Mouse (Mus musculus) thymus, adult 2 months (tissue): ENCODE results near the gene Rasgrp4. TPM values are rescaled to one million over a fixed set of nuclear protein-coding genes. Genes with fewer than 3 reads are reported as not detected.
"Not testable (repeated sequence)": the region's sequence is repeated elsewhere in the genome, so short reads cannot be mapped to it uniquely, and the experiment has no call there.

Experiments
- DNase-seq: peaks from one replicate; pipeline ENCODE4 v3.0.0; 2021
- H3K27ac ChIP-seq: fragments of 200-500 bp; 2 replicates; pipeline ENCODE4 v1.5.1; 2012; ENCODE audit warnings: low read length, control low read depth; ENCODE audit not compliant: control insufficient read depth, insufficient read depth
- H3K27me3 ChIP-seq: fragments of 200-500 bp; 2 replicates; pipeline ENCODE4 v1.6.1; 2012; ENCODE audit warnings: mild to moderate bottlenecking, low read length, moderate library complexity, mixed read lengths; ENCODE audit not compliant: control insufficient read depth, insufficient read depth
- H3K36me3 ChIP-seq: fragments of 200-500 bp; 2 replicates; pipeline ENCODE4 v1.6.1; 2012; ENCODE audit warnings: mild to moderate bottlenecking, low read length, moderate library complexity; ENCODE audit not compliant: control insufficient read depth, insufficient read depth
- H3K4me1 ChIP-seq: fragments of 200-500 bp; replicated peaks from 2 replicates; pipeline ENCODE4 v1.6.1; 2012; ENCODE audit warnings: low read length; ENCODE audit not compliant: control insufficient read depth, insufficient read depth
- H3K4me3 ChIP-seq: fragments of 200-500 bp; 2 replicates; pipeline ENCODE4 v1.5.1; 2012; ENCODE audit warnings: mild to moderate bottlenecking, low read length, control low read depth, moderate library complexity; ENCODE audit not compliant: control insufficient read depth, insufficient read depth
- CTCF ChIP-seq: fragments of 200-500 bp; IDR thresholded peaks from 2 replicates; pipeline ENCODE4 v1.5.1; 2012; ENCODE audit warnings: mild to moderate bottlenecking, control low read depth, low read length, moderate library complexity, borderline replicate concordance; ENCODE audit not compliant: control insufficient read depth, poor library complexity, insufficient read depth; ENCODE audit errors: extremely low read depth
- POLR2A ChIP-seq: fragments of 200-500 bp; IDR thresholded peaks from 2 replicates; pipeline ENCODE4 v1.6.1; 2012; ENCODE audit warnings: mild to moderate bottlenecking, low read length, control low read depth, moderate library complexity; ENCODE audit not compliant: control insufficient read depth, poor library complexity, insufficient read depth; ENCODE audit errors: extremely low read depth
- WGBS: fragments of 180-500 bp; shearing (Covaris S2); methylation state at CpG from one replicate; pipeline ENCODE4 v1.1.7; 2018; 5-methylcytosine and 5-hydroxymethylcytosine counted together
- polyA plus RNA-seq: library from polyadenylated mRNA; depleted of rRNA; stranded (reverse); fragments of >200 nt; gene quantifications from 2 replicates; pipeline ENCODE4 v1.2.3, GENCODE M21; 2012

Rasgrp4 gene
- polyA plus RNA-seq, 1 experiment: 44.9 TPM

DNA sequence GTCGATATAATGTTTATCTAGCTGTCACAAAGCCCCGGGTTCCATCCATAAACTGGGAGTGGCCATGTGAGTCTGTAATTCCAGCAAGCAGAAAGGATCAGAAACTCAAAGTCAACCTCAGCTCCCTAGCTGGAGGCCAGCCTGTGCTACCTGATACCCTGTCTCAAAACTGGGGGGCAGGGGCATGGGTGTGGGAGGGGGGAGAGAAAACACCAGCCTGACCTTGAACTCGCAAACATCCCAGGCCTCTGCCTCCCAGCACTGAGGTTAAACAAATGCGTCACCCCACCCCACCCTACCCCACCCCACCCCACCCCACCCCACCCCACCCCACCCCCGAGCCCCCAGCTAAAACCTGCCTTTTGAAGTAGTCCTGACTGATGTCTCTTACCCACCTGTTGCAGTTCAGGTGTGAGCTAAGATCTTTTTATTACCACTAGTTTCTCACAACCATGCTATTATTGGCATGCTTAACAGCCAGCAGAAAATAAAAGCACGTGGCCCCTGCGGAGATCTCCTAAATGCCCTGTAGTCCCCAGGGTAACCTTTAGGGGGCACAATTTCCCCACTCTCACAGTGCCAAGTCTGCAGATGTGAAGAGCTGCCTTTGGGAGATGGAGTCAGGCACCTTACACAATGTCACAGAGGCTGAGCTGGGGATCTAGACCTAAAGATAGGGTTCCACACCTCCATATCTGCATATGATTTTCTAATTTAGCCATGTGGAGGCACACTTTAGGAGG, 8.3 kb upstream of the Rasgrp4 start:
- Histone ChIP-seq H3K27ac (no peak overlapping the region), H3K27me3 (no peaks in the 10 kb centered on the region), H3K36me3 (no peaks in the 10 kb centered on the region), H3K4me1 (peaks cover 7% of the 10 kb centered on the region), H3K4me3 (no peak overlapping the region)
- 36% methylated on average over 7 of the region's 7 CpGs for WGBS
- peak; percentile 56; the same call in 1 of the 2 replicates for TF ChIP-seq CTCF
- no peak for TF ChIP-seq POLR2A
- peak; percentile 87 for DNase-seq

DNA sequence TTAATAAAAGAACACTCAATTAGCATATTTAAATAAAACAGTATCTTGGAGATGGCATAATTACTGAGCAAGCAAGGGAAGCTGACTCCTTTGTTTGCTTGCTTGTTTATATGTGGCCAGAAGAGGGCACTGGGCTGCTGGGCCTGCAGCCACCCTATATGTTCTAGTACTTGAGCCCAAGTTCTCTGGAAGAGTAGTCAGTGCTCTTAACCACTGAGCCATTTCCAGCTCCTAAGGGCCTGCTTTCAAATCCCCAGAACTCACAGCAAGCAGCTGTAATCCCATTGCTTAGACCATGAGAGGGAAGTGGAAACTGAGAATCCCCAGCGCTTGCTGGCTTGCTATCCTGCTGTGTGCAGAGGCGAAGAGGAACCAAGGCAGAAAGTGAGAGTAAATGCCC, 5.9 kb upstream of the Rasgrp4 start:
- peak; percentile 55 for DNase-seq
- H3K4me1 ChIP-seq: peaks cover 7% of the 10 kb centered on the region
- no peak overlapping the region for H3K27ac ChIP-seq
- H3K4me3 ChIP-seq: no peak overlapping the region
- 86% methylated on average over 2 of the region's 2 CpGs for WGBS
- no peaks in the 10 kb centered on the region for H3K27me3 ChIP-seq
- TF ChIP-seq CTCF (no peak), POLR2A (no peak)
- H3K36me3 ChIP-seq: no peaks in the 10 kb centered on the region

DNA sequence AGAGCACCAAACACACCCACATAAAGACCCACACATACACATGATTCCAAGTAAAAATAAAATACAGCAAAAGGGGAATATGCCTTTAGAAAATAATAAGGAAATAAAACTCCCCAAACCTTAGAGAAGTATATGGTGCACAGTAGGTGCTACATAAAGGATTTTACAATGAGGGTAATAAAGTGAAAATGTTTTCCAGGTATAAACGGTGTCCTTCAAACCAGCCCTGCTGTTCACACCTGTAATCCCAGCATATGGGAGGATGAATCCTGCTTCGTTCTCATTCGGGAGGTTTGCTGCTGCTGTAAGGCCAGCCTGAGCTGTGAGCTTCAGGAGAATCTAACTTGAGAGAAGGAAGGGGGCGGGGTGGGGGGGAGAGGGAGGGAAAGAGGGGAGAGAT, 421 bp upstream of the Rasgrp4 start:
- Histone ChIP-seq H3K4me1 (peaks cover 23% of the 10 kb centered on the region), H3K36me3 (no peaks in the 10 kb centered on the region), H3K27ac (no peak overlapping the region), H3K27me3 (no peaks in the 10 kb centered on the region), H3K4me3 (peak overlapping the region; percentile 21; the same call in 1 of the 2 replicates)
- DNase-seq: no peak
- 0% methylated on average over 4 of the region's 4 CpGs for WGBS
- TF ChIP-seq POLR2A (no peak), CTCF (no peak)

DNA sequence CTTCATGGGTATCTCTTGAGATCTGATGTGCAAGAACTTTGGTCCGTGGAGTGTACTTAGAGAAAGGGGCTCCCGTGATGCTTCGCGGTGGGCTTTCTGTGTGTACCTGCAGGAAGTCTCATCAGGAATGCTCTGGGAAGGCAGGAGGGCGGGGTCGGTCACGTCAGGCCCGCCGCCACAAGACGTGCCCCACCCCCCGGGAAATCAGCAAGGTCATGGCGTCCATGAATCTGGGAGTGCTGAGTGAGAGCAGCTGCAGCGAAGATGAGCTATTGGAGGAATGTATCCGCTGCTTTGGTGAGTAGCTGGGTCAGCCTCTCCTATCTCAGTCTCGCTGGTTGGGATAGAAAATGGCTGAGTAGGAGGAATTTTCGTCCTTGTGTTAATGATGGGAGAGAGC, 2.8 kb downstream of the Rasgrp4 start:
- Histone ChIP-seq H3K4me3 (no peak overlapping the region), H3K27ac (no peak overlapping the region), H3K27me3 (no peaks in the 10 kb centered on the region), H3K4me1 (peaks cover 42% of the 10 kb centered on the region), H3K36me3 (no peaks in the 10 kb centered on the region)
- no peak for TF ChIP-seq POLR2A
- TF ChIP-seq CTCF: no peak
- WGBS: 92% methylated on average over 16 of the region's 16 CpGs
- no peak for DNase-seq

DNA sequence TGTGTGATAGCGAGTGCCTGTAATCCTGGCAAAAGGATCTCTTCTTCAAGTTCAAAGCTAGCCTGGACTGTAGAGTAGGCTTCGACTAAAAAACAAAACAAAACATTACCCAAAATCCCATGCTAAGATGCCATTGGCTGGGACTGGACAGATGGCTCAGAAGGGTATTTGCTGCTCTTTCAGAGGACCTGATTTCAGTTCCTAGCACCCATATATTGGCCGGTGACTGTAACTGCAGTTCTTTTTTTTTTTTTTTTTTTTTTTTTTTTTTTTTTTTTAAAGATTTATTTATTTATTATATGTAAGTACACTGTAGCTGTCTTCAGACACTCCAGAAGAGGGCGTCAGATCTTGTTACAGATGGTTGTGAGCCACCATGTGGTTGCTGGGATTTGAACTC, 4.6 kb downstream of the Rasgrp4 start:
- H3K27ac ChIP-seq, H3K27me3 ChIP-seq, DNase-seq, H3K4me3 ChIP-seq, H3K36me3 ChIP-seq: not testable (repeated sequence)
- peaks cover 38% of the 10 kb centered on the region for H3K4me1 ChIP-seq
- WGBS: 94% methylated on average over 3 of the region's 4 CpGs

DNA sequence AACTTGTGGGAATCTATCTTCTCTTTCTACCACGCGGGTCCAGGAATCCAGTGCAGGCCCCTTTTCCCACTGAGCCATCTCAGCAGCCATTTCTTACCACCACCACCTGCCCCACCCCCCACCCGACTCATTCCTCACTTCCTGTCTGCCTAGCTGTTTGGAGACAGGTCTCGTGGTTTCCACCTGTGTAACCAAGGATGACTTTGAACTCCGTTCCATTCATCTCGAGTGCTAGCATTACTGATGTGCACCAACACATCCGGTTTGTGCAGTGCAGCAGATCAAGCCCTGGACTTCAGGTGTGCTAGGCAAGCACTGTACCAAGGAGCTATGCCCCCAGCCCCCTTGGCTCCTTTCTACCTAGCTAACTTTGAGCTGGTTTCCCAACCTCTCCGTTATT, 6.8 kb downstream of the Rasgrp4 start:
- WGBS: 20% methylated on average over 8 of the region's 8 CpGs
- no peaks in the 10 kb centered on the region for H3K36me3 ChIP-seq
- peak overlapping the region; percentile 30 for H3K27ac ChIP-seq
- peaks cover 25% of the 10 kb centered on the region for H3K4me1 ChIP-seq
- DNase-seq: peak; percentile 62
- H3K27me3 ChIP-seq: no peaks in the 10 kb centered on the region
- no peak overlapping the region for H3K4me3 ChIP-seq
- TF ChIP-seq POLR2A: no peak
- 0 out of 2 replicates have a peak, but pooled peaks have one; percentile 16 for TF ChIP-seq CTCF

DNA sequence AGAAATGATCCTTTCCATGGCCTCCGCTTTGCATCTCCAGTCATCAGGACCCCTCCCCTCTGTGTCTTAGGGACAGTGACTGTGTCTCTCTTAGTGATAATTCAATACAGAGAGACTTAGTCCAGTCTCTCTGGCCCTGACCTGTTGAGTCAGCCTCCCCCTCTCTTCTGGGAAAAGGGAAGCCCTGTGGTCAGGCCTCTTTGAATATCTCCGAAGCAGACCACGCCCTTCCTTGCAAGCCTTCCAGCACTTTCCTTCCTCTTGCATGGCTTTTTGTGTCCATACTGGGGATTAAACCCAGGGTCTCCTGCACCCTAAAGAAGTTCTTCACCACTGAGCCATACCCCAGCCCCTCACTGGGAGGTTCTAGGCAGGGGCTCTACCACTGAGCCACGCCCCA, 9.4 kb downstream of the Rasgrp4 start:
- no peak overlapping the region for H3K4me3 ChIP-seq
- H3K4me1 ChIP-seq: peaks cover 21% of the 10 kb centered on the region
- DNase-seq: no peak
- TF ChIP-seq POLR2A (no peak), CTCF (no peak)
- H3K27me3 ChIP-seq: no peaks in the 10 kb centered on the region
- no peak overlapping the region for H3K27ac ChIP-seq
- WGBS: 74% methylated on average over 4 of the region's 4 CpGs
- no peaks in the 10 kb centered on the region for H3K36me3 ChIP-seq
